Mouse (Mus musculus): Measurements from ENCODE around the gene Il25.

- TF ChIP-seq CTCF (IDR thresholded peaks at IDR 0.05; ENCODE audit: extremely low read depth, insufficient read depth, low read length) (no peak), POLR2A (IDR thresholded peaks at IDR 0.05; ENCODE audit: extremely low read depth, insufficient read depth, low read length) (no peak)
Observed at GRCm38 (mm10) chr14:54961487-54961886, 29.0 kb downstream of the Il25 start.

Measured in cortical plate, adult 2 months (tissue).